In genomic region chr9:116328201-116328600, GRCm38 (mm10) we compare ENCODE assay signal across 8 mouse cellular contexts.
A peak's percentile ranks its signal among the peaks of the same experiment; 100 is the strongest.
DNase-seq lines count a peak whose midpoint lies in the region; TF ChIP-seq lines count a peak whose summit lies in the region.

No protein-coding gene starts in this region.

- peak; percentile 51 to 53 for DNase-seq in heart, adult 2 months
- DNase-seq in heart, postnatal 25 days (ENCODE audit: low spot score), result no peak
- DNase-seq in thymus, postnatal 4 days, result peak; percentile 45
- no peak for DNase-seq in thymus, adult 18-20 months
- peak; percentile 28 for DNase-seq in kidney, adult 18-20 months
- no peak for DNase-seq in left cerebral cortex, postnatal 14 days (ENCODE audit: low spot score in 2 of 2)
- no peak for DNase-seq in urinary bladder, postnatal 4 days (ENCODE audit: low spot score in 2 of 2)
- no peak for DNase-seq in ovary, postnatal 36 days (ENCODE audit: low spot score)

- H3K4me1 ChIP-seq in heart, adult 2 months (ENCODE audit: control insufficient read depth, insufficient read depth, low read length), result peaks cover 13% of the 10 kb centered on the region

- H3K27me3 ChIP-seq in heart, adult 2 months (ENCODE audit: control insufficient read depth, insufficient read depth, low read length), result no peaks in the 10 kb centered on the region

- H3K9ac ChIP-seq in heart, adult 2 months (ENCODE audit: low read depth, low read length), result no peak overlapping the region

- TF ChIP-seq EP300 in heart, adult 2 months (IDR thresholded peaks at IDR 0.05; ENCODE audit: insufficient read depth, low read depth, low read length), result 0 out of 2 replicates have a peak, but pooled peaks have one; percentile 25

- TF ChIP-seq POLR2A in heart, adult 2 months (IDR thresholded peaks at IDR 0.05; ENCODE audit: insufficient read depth, low read depth, low read length), result 0 out of 2 replicates have a peak, but pooled peaks have one; percentile 13

- intact Hi-C loops in heart, adult 2 months (cut with DNase I), result loop anchor here (5.0 kb wide), 1 partner anchor 101 kb away; no protein-coding TSS in a partner anchor
- intact Hi-C loops in heart, postnatal 25 days (cut with DNase I), result loop anchor here (5.0 kb wide), 2 partner anchors 106 to 156 kb away; no protein-coding TSS in a partner anchor
- intact Hi-C loops in left cerebral cortex, postnatal 14 days (cut with DNase I), result no loop called here

- H3K4me3 ChIP-seq in heart, adult 2 months, result no peak overlapping the region

- 30% methylated on average over 3 of the region's 3 CpGs for WGBS in heart, adult 2 months

- H3K27ac ChIP-seq in heart, adult 2 months, result peak overlapping the region; percentile 55

- H3K79me2 ChIP-seq in heart, adult 2 months (replicated peaks; ENCODE audit: control insufficient read depth, insufficient read depth, low read length), result no peaks in the 10 kb centered on the region

- peaks cover 3% of the 10 kb centered on the region for H3K36me3 ChIP-seq in heart, adult 2 months (ENCODE audit: control insufficient read depth, insufficient read depth, low read length)

- no peak for TF ChIP-seq CTCF in heart, adult 2 months (IDR thresholded peaks at IDR 0.05)

Comparison
In these comparisons a context has a peak if more than half of its experiments do, and no peak if none do; other contexts are left out.
1. DNase-seq: peak in heart, adult 2 months (2 of 2), thymus, postnatal 4 days (single experiment) and kidney, adult 18-20 months (single experiment); none in heart, postnatal 25 days (single experiment), thymus, adult 18-20 months (0 of 2), left cerebral cortex, postnatal 14 days (0 of 2), urinary bladder, postnatal 4 days (0 of 2) and ovary, postnatal 36 days (single experiment).